Mouse (Mus musculus) thymus, adult 2 months (tissue): ENCODE data around the gene Kcnh1.

Experiments
- CTCF ChIP-seq: fragments of 200-500 bp; IDR thresholded peaks from 2 replicates; pipeline ENCODE4 v1.5.1; 2012; ENCODE audit warnings: mild to moderate bottlenecking, control low read depth, low read length, moderate library complexity, borderline replicate concordance; ENCODE audit not compliant: control insufficient read depth, poor library complexity, insufficient read depth; ENCODE audit errors: extremely low read depth
- POLR2A ChIP-seq: fragments of 200-500 bp; IDR thresholded peaks from 2 replicates; pipeline ENCODE4 v1.6.1; 2012; ENCODE audit warnings: mild to moderate bottlenecking, low read length, control low read depth, moderate library complexity; ENCODE audit not compliant: control insufficient read depth, poor library complexity, insufficient read depth; ENCODE audit errors: extremely low read depth

- no peak for TF ChIP-seq CTCF
- no peak for TF ChIP-seq POLR2A
Observed at GRCm38 (mm10) chr1:192212448-192212847, 21.9 kb downstream of the Kcnh1 start.
